Mouse (Mus musculus) left cerebral cortex, postnatal 10 days (tissue): ENCODE results near the gene Gm17657. TPM values are rescaled to one million over a fixed set of nuclear protein-coding genes. Genes with fewer than 3 reads are reported as not detected.
A peak's percentile ranks its signal among the peaks of the same experiment; 100 is the strongest.

Experiments
- DNase-seq, 2 experiments: peaks; one replicate each; pipeline ENCODE4 v3.0.0; 2021 to 2022; ENCODE audit warnings: low spot score in 2 of 2, mixed read lengths in 1 of 2; ENCODE audit errors: extremely low spot score in 1 of 2
- intact Hi-C: fragments of 180-260 bp; cut with DNase I; formaldehyde crosslinking; loops from one replicate; pipeline ENCODE4 v1.15.1; 2025
- total RNA-seq, 2 experiments: library from RNA; stranded (reverse); gene quantifications; 2 replicates each; pipeline ENCODE4 v1.2.3; 2021

The Gm17657 gene
- not detected for total RNA-seq

GRCm38 (mm10) chr17:29549543-29550428 lies at the start of gene Gm17657, which contains the start of gene Tbc1d22b:
Gene Gm17657, minus strand, starts transcription at chr17:29549638.
Gene Tbc1d22b, plus strand, starts transcription at chr17:29549785.
- peak; percentile 90 to 96 for DNase-seq

GRCm38 (mm10) chr17:29599051-29599450 lies 49.6 kb upstream of the Gm17657 start:
- intact Hi-C loops, result no loop called here
- DNase-seq, result no peak

More at GRCm38 (mm10) chr17:29549543-29550428, at the start of gene Gm17657, which contains the start of gene Tbc1d22b:
- intact Hi-C loops, result no loop called here

- DNase-seq, result no peak
- intact Hi-C loops, result no loop called here
These were observed 47.3 kb upstream of the Gm17657 start for GRCm38 (mm10) chr17:29596771-29597132.

- no peak for DNase-seq
- intact Hi-C loops, result no loop called here
These were observed 46.7 kb upstream of the Gm17657 start for GRCm38 (mm10) chr17:29595891-29596770.

- intact Hi-C loops, result no loop called here
- no peak for DNase-seq
These were observed 39.9 kb upstream of the Gm17657 start for GRCm38 (mm10) chr17:29589221-29589898.

- no peak for DNase-seq
- intact Hi-C loops, result no loop called here
These were observed 37.5 kb upstream of the Gm17657 start for GRCm38 (mm10) chr17:29586921-29587320.

- intact Hi-C loops, result no loop called here
- no peak for DNase-seq
These were observed 36.0 kb upstream of the Gm17657 start for GRCm38 (mm10) chr17:29585446-29585845.

- intact Hi-C loops, result no loop called here
- no peak for DNase-seq
These were observed 35.3 kb upstream of the Gm17657 start for GRCm38 (mm10) chr17:29584737-29585136.

- no peak for DNase-seq
- intact Hi-C loops, result no loop called here
These were observed 34.9 kb upstream of the Gm17657 start for GRCm38 (mm10) chr17:29584306-29584705.

- DNase-seq, result no peak
- intact Hi-C loops, result no loop called here
These were observed 34.1 kb upstream of the Gm17657 start for GRCm38 (mm10) chr17:29583569-29583968.

- intact Hi-C loops, result no loop called here
These were observed 30.2 kb upstream of the Gm17657 start for GRCm38 (mm10) chr17:29579579-29580126.

GRCm38 (mm10) chr17:29569831-29570230 lies 20.4 kb upstream of the Gm17657 start:
- intact Hi-C loops, result no loop called here
- DNase-seq, result no peak

More at GRCm38 (mm10) chr17:29579579-29580126, 30.2 kb upstream of the Gm17657 start:
- DNase-seq, result no peak

GRCm38 (mm10) chr17:29568435-29568834 lies 19.0 kb upstream of the Gm17657 start:
- intact Hi-C loops, result no loop called here
- no peak for DNase-seq

- intact Hi-C loops, result no loop called here
These were observed 16.1 kb upstream of the Gm17657 start for GRCm38 (mm10) chr17:29565521-29565920.

GRCm38 (mm10) chr17:29558476-29558875 lies 9.0 kb upstream of the Gm17657 start:
- DNase-seq, result no peak
- intact Hi-C loops, result no loop called here

More at GRCm38 (mm10) chr17:29565521-29565920, 16.1 kb upstream of the Gm17657 start:
- no peak for DNase-seq

- DNase-seq, result no peak
- intact Hi-C loops, result no loop called here
These were observed 7.5 kb upstream of the Gm17657 start for GRCm38 (mm10) chr17:29556893-29557292.

- no peak for DNase-seq
- intact Hi-C loops, result no loop called here
These were observed 7.0 kb upstream of the Gm17657 start for GRCm38 (mm10) chr17:29556456-29556855.

- intact Hi-C loops, result no loop called here
- DNase-seq, result no peak
These were observed 4.7 kb upstream of the Gm17657 start for GRCm38 (mm10) chr17:29554176-29554575.
